Mouse (Mus musculus): ENCODE results near the gene Slc25a12.

Slc25a12 gene

DNA sequence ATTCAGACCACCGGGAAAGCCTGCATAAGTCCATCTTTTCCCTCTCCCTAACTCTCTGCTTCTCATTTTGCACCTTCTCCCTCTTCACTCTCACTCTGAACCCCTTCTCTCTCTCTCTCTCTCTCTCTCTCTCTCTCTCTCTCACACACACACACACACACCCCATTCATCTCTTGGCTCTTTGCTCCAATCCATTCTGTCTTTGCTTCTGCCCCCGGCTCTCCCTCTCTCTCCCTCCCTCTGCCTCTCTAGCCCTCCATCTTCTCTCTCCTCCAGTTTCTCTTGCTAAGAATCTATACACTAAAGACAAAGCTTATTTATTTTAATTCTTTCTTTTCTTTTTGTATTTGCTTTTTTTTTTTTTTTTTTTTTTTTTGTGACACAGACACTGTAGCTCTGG, 57.8 kb downstream of the Slc25a12 start:
- no peak for DNase-seq (ENCODE audit: low spot score)

DNA sequence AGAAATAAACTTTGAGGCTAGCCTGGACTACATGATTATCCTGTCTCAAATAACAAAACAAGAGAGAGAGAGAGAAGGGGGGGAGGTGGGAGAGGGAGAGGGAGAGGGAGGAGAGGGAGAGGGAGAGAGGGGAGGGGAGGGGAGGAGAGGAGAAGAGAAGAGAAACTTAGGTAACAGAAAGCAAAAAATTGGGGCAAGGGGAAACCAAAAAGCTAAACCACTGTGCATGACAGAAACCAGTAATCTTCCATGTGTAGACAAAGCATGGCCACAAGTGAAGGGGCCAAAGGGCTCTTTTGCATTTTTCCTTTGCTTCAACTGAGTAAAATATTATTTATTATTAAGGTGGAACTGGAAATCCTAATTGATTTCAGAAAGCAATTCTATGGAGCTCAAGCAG, 61.2 kb downstream of the Slc25a12 start:
- DNase-seq (ENCODE audit: low spot score), result no peak

DNA sequence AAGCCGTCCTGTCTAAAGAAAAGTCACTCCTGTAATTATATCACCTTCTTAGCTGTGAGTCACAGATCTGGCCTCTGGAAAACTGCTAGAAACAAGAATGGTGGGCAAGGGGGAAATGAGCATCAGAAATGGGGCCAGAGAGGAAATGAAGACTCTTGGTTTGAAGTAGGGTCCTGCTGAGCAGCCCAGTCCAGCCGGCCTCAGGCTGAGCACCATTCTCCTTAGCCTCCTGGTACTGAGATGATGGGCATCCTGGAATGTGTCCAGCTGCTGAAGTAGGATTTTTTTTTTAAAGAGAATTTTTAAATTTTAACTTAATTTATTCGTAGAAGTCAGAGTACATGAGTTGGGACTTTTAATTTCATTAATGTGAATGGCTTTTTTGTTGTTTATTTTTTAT, 62.7 kb downstream of the Slc25a12 start:
- DNase-seq (ENCODE audit: low spot score), result no peak

DNA sequence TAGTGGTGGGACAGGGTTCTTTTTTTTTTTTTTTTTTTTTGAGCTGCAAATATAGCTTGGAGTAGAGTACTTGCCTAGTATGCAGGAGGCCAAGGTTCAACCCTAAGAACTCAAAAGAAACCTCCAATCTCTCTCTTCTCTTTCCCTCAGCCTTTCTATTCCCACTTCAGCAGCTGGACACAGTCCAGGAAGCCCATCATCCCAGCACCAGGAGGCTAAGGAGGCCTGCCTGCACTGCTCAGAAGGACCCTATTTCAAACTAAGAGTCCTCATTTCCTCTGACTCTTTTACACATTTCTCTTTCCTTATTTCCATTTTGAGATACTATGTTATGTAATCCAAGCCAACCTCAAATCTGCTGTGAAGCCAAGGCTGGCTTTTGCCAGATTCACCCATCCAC, 64.3 kb downstream of the Slc25a12 start:
- DNase-seq (ENCODE audit: low spot score), result no peak

DNA sequence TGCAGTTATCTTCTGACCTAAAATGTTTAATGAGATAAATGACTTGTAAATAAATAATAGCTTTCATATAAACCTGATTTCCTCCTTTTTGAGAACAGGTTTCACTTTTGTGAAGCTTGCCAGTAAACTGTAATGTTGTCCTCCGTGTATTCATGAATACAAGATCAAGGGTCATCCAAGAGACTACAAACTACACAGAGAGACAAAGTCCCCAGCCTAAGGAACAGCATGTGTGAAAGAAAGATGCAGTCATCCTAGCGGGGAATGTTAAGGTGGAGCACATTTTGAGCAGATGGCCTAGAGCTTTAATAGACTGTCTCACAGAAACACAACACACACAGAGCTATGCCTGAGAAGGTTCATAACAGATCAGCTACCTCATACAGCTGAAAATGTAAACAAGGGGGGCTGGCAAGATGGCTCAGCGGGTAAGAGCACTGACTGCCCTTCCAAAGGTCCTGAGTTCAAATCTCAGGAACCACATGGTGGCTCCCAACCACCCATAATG, 65.3 kb downstream of the Slc25a12 start:
- DNase-seq (ENCODE audit: low spot score), result no peak

DNA sequence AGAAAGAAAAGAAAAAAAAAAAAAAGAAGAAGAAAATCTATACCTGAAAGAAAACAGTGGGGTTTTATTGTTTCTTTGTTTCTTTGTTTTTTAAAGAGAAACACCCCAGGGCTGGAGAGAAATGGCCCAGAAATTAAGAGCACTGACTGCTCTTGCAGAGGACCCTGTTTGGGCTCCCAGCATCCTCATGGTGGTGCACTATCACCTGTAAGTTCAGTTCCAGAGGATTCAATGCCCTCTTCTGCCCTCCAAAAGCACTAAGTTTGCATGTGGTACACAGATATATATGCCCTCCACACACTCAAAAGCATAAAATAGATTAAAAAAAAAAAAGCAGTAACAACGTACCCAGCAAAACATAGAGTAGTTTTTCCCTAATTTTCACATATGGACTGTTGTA, 68.8 kb downstream of the Slc25a12 start:
- no peak for DNase-seq (ENCODE audit: low spot score)

DNA sequence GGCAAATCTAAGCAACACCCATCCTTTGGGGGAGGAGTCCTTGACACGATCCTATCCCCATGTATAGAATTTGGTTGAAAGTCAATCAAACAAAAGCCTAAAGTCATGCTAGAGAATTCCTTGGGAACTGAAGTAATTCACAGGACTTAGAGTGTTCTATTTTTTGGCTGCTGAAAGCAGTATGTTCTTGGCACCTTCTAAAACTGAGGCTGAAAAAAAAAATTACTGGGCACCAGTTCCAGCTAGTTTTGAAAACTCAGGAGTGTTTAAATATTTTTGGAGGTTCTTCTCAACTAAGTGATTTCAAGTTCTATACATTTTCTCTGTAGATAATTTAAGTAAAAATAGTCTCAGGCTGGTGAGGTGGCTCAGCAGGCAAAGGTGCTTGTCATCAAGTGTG, 70.0 kb downstream of the Slc25a12 start:
- DNase-seq (ENCODE audit: low spot score), result no peak

DNA sequence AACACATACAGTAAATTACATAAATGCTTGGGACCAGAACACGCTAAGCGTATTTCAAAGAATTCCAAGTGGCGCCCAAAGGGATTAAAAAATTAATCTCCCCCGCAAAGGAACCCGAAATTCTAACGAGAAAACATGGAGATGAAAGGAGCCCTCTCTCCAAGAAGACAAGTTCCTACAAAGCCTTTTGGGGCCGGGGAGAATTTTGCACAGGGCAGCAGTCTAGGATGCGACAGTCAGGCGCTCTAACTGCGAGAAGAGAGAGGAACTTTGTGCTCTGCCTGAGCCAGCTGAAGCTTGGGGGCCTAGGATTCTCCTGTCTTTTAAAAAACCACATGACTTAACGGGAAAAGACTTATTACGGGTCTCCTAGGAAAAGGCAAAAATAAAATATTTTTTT, 71.7 kb downstream of the Slc25a12 start:
- DNase-seq (ENCODE audit: low spot score), result no peak

DNA sequence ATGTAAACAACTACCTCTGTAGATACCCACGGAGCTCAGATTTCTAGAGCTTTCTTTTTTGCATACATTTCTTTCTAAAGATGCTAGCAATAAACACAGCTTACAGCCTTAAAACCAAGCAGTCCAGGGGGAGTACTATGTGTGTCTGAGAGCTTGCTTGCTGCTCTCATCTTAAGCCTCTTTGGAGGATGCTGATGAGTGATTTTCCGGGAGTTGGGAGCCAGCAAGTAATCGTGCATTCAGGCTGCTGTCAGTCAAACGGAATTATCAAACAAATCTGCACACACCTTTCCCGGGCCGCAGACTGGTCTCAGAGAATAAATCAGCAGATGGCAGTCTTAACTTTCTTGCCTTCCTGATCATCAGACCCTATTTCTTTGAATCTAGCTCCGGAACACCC, 73.1 kb downstream of the Slc25a12 start:
- no peak for DNase-seq (ENCODE audit: low spot score)

DNA sequence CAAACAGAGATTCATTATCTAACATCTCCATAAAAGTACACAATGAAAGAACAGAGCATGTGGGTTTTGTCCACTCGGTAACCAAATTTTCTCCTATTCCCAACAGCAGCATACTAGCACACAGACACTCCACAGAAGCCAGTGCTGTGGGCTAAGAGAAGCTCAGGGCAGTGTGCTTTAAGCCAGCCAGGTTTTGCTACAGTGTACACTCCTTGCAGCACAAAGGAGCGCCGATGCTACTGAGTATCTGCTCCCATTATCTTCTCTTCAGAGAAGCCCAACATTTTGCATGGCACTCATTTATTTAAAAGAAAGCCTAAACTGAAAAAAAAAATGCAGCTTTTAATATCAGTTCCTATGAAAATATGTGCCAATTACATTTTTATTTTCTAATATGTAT, 73.6 kb downstream of the Slc25a12 start:
- DNase-seq (ENCODE audit: low spot score), result no peak

DNA sequence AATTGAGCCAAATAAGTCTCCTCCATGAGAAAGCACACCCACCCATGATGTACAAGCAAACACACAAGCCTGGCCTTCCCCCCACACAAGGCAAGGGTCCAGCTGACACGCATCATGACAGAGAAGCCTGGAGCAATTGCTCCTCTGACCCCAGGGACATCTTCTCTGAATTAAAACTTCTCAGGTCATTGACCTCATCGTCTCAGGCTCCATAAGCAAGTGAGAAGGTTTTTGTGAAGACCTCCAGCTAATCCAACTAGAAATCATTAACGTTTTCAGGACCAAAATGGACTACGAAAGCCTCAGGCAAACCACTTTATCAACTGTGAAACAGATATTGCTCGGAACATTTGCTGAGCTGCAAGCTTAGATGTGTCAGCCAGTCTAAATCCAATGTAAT, 76.0 kb downstream of the Slc25a12 start:
- DNase-seq (ENCODE audit: low spot score), result no peak

DNA sequence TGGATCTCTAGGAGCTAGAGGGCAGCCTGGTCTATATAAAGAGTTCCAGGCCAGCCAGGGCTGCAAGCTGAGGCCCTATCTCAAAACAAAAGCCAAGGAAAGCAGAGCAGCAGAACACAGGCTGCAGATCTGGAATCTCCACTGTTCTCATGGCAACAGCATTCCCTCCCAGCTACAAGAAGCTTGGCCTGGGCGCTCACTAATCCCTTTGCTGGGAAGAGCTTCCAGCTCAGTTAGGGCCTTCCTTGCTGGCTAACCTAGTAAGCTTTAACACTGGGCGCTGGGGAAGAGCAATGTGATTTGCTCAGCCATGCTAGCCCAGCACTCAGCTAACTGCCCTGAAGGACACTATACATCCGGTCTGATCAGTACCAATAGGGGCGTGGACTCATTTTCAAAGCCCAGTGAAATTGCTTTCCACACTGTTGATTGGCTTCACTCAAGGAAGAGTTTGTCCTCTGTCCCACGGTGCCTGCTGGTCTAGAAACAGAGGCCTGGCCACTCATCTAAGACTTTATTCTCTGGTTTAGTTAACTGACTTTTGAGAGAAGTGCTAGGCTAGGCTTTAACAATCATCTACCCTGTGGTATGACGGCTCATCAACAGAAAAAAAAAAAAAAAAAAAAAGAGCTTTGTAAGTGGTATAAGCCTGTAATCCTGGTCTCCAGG, 77.3 kb downstream of the Slc25a12 start:
- no peak for DNase-seq (ENCODE audit: low spot score)

DNA sequence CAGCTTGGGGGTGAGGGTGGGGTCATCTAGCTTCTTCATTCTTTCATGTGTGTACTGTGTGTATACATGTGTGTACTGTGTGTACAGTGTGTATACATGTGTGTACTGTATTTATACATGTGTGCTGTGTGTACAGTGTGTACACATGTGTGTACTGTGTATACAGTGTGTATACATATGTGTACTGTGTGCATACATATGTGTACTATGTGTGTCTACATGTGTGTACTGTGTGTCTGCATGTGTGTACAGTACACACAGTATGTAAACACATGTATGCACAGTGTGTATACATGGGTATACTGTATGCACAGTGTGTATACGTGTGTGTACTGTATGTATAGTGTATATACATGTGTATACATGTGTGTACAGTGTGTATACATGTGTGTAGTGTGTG, 85.6 kb downstream of the Slc25a12 start:
- DNase-seq (ENCODE audit: low spot score), result no peak

DNA sequence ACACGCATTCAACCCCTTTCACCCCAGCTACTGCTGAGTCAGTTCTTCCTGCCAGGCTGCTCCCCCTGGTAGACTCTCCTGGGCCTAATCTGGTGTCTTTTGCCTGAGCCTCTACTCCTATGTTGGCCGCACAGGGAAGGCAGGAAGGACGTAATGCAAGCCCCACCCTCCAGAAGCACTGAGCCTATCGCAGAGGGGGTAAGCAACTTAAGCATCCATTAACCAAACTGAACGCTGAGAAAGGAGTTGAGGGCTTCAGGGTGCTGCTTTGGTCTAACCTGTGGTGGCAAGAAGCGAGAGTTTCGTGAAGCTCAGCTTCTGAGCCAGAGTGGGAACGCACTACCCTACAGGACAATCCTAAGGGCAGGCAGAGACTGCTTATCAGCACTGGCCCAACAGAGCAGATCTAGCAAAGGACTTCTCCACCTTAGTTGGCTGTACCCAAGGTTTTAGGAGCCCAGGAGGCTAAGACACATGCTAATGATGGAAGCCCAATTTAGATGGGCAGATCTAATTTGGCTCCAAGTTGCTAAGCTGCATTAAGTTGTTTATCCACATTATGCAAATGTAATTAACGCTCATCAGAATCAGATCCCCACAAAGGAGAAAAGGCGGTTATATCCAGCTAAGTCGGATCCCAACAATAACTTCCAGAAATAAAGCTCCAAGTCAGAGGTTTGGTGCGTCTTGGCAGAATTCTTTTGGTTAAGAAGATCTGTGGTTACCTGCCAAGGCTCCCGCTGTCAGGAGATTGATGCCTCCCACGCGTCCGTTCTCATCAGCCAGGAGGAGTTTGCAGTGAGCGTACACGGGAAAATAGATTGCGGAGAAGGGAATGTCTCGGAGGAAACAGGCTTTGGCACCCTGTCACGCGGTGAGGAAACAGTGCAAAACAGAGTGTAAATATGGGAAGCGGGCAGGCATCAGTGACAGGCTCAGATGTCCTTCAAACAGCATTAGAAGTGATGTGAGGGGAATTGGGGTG, 88.5 kb downstream of the Slc25a12 start:
- DNase-seq (ENCODE audit: low spot score), result no peak

DNA sequence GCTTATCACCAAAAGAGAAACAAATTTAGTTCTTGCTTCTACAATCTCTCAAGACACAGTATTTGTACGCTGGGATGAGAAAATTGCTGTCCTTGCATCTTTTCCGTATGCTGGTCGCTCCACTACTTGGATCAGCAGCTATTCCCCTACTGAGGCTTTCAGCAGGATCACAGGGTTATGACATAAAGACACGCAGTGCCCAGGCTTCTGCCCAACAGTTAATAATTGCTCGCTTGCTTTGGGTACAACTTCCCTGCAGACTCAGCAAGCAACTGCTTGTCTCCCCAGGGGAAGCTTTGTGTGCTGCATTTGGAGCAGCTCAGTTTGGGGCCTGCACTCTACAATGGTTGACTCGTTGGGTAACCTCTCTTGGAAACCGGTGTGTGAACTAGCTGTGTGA, 91.8 kb downstream of the Slc25a12 start:
- no peak for DNase-seq (ENCODE audit: low spot score)

DNA sequence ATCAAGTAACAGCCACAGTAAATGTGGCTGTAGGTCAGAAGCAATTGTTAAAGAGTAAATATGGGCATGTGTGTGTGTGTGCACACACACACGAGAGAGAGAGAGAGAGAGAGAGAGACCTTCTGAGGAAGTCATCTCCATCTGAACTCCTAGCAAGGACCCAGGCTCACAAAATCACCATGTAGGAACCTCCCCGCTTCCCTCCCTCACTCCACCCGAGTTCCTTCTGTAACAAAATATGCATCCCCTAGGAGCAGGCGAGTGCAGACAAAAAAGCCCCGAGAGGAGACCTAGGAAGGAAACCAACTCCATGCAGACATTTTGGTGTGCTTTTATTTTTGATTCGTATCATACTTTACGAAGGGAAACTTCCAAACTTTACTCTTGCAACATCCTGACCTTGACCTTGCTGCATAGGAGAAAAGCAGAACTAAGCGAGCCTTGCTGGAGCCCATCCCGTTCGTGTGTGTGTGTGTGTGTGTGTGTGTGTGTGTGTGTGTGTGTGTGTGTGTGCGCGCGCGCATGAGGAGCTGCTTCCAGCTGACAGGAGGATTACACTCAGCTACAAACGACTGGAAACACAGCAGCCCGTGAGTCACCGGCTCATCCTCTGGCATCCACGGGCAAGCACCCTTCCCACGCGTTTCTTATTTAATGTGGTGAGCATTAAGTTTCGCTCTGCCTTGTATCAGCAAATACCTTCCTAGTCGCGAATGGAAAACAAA, 93.4 kb downstream of the Slc25a12 start:
- DNase-seq (ENCODE audit: low spot score), result peak; percentile 8

DNA sequence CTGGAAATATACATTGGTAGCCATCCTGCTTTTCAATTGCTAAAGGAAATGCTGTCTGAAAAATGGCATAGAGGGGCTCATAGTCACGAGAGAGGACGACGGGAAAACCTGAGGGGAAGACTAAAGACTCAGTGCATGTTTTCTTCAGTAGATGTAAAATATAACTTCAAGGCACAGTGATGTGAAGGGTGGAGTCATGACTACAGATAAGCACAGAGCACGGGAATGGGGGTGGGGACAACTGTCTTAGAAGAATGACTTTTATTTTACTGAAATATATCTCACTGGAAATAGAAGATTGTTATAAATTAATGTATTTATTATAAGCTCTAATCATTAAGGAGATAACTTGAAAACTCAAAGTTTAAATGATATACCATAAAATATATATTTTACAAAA, 97.5 kb downstream of the Slc25a12 start:
- DNase-seq (ENCODE audit: low spot score), result no peak

DNA sequence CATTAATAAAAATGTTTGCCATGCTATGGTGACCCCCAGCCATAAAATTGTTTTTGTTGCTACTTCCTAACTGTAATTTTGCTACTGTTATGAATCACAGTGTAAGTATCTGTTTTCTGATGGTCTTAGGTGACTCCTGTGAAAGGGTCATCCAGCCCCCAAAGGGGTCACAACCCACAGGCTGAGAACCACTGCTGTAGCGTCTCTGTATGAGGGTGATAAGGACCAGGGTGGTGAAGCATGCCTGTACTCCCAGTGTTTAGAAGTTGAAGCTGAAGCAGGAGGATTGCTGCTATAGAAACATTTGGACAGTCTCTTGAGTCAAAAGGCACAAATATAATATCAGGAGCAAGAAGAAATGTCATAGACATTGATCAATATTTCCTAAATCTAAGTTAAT, 98.2 kb downstream of the Slc25a12 start:
- no peak for DNase-seq (ENCODE audit: low spot score)

DNA sequence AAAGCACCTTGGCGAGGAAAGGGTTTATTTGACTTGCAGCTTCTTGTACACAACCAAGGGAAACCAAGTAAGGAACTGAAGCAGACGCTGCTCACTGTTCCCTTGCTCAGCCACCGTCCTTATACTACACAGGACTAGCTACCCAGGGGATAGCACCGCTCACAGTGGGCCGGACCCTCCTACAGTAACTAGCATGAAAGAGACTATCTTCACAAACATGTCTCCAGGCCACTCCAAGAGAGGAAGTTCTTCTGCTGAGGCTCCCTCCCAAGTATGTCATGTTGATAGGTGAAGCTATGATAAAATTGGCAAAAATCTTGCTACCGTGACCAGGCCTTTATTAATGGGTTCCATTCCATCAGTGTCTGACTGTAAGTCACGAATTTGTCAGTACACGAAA, 98.9 kb downstream of the Slc25a12 start:
- no peak for DNase-seq (ENCODE audit: low spot score)

DNA sequence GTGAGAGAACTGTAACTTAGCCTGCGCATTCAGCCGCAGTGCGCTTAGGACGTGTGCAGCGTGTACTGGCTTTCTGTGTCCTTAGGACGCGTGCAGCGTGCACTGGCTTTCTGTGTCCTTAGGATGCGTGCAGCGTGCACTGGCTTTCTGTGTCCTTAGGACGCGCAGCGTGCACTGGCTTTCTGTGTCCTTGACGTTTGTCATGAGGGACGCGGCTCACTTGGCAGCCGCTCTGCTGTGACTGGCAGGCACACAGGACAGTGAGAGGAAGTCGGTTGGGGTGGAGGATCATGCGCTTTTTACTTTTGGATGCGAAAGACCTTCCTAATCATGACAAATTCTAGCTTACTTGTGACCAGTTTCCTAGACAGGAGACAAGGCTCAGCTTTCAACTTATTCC, 103.0 kb downstream of the Slc25a12 start:
- DNase-seq (ENCODE audit: low spot score), result no peak

DNA sequence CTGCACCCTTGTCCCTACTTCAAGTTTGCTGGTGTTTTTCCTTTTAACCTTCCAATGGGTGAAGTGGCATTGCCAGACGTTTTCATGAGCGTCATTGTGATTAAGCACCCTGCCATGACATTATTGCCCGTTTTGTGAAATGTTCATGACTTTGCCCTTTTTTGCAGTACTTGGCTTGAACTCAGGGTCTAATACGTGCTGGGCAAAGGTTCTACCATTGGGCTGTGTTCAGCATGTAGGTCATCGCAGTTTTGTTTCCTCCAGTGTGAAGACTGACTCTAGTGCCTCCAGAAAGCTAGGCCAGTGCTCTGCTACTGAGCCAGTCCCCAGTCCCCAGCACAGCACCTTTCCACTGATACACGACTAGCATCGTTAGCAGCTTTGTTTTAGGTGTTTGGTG, 111.0 kb downstream of the Slc25a12 start:
- no peak for DNase-seq (ENCODE audit: low spot score)

DNA sequence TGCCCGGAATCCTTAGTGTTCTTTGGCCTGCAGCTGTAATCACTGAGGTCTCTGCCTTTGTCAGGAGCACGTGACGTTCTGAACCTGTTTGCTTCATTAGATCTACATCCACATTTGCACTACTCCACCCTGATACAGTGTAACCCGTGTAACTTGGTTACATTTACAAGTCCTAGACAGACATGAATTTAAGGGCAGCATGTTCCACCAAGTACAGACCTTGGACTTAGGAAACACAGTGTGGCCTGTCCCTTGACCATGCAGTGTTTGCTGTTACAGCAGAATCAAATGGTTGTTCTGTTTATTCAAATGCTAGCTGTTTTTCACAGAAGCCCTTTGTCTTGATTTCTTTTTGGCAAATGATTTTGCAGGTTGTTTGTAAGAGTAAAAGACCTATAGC, 112.7 kb downstream of the Slc25a12 start:
- DNase-seq (ENCODE audit: low spot score), result no peak

DNA sequence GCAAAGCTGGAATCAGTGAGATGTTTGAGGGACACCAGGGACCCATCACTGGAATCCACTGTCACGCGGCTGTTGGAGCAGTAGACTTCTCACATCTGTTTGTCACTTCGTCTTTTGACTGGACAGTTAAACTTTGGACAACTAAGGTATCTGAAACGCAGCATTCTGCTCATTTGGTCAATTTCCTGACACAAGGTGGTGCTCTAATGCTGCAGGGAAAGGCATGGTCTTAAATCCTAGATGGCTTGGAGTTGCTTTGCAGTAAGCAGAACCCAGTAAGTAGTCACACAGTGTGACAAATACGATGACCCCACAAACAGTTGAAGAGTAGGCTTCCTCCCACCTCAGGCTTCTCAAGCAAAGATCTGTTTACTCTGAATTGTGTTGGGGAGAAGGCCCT, 116.7 kb downstream of the Slc25a12 start:
- no peak for DNase-seq (ENCODE audit: low spot score)
